Mouse (Mus musculus) heart, postnatal 36 days (tissue): ENCODE results near the gene Gm28168. TPM values are rescaled to one million over a fixed set of nuclear protein-coding genes. Genes with fewer than 3 reads are reported as not detected.
"Not testable (repeated sequence)": the region's sequence is repeated elsewhere in the genome, so short reads cannot be mapped to it uniquely, and the experiment has no call there.

Experiments used
- DNase-seq, 2 experiments: peaks; one replicate each; pipeline ENCODE4 v3.0.0; 2021 to 2022
- intact Hi-C: fragments of 180-260 bp; cut with DNase I; formaldehyde crosslinking; loops from one replicate; pipeline ENCODE4 v1.15.1; 2025
- total RNA-seq, 2 experiments: library from RNA; stranded (reverse); gene quantifications; 2 replicates each; pipeline ENCODE4 v1.2.3; 2021

The Gm28168 gene
- total RNA-seq = not detected

- intact Hi-C loops, DNase-seq: not testable (repeated sequence)
Measured at GRCm38 (mm10) chr1:117927715-117928114, at the start of gene Gm28168. TSS of gene Gm28168 (plus strand) at chr1:117928015.

GRCm38 (mm10) chr1:117965639-117966038 is 37.8 kb downstream of the Gm28168 start, which contains the start of gene Gm7145:
TSS of gene Gm7145 (plus strand) at chr1:117965939.
- DNase-seq = no peak

More at GRCm38 (mm10) chr1:117965639-117966038, 37.8 kb downstream of the Gm28168 start, which contains the start of gene Gm7145:
- intact Hi-C loops = no loop called here

Other genes starting within 250 kb of the Gm28168 start
- not detected for gene Gm28363, start 230.9 kb upstream of the Gm28168 start, total RNA-seq
- not detected for gene B020011L13Rik, start 146.9 kb upstream of the Gm28168 start, total RNA-seq
- not detected for gene Gm28360, start 97.9 kb upstream of the Gm28168 start, total RNA-seq
- gene Gm7145, start 37.9 kb downstream of the Gm28168 start, total RNA-seq = not detected
- not detected for gene Gm29106, start 248.5 kb downstream of the Gm28168 start, total RNA-seq